Mouse (Mus musculus) layer of hippocampus, adult 9-11 months (tissue): ENCODE results near the gene Trim42.

Experiments used
- DNase-seq: peaks from one replicate; pipeline ENCODE4 v3.0.0; 2022

Trim42 gene

DNA sequence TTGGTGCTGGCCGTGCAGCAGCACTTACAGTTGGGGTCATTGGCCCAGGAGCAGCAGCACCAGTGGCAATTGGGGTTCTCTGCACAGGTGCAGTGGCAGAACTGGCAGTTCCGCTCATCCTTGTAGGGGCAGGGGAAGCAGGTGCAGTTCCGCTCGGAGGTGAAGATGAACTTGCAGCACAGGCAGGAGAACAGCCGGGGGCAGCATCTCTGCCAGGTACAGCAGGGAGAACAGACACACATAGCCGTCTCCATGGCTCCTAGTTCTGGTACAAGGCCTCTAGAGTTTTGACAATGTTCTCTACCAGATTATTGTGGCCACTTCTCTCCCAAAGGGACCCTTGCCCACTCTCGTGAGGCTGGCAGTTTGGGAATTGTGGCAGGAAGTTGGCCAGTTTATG is at the start of gene Trim42:
Trim42 (minus strand) TSS at position 368 of the 400 bp plus-strand sequence.
- no peak for DNase-seq

DNA sequence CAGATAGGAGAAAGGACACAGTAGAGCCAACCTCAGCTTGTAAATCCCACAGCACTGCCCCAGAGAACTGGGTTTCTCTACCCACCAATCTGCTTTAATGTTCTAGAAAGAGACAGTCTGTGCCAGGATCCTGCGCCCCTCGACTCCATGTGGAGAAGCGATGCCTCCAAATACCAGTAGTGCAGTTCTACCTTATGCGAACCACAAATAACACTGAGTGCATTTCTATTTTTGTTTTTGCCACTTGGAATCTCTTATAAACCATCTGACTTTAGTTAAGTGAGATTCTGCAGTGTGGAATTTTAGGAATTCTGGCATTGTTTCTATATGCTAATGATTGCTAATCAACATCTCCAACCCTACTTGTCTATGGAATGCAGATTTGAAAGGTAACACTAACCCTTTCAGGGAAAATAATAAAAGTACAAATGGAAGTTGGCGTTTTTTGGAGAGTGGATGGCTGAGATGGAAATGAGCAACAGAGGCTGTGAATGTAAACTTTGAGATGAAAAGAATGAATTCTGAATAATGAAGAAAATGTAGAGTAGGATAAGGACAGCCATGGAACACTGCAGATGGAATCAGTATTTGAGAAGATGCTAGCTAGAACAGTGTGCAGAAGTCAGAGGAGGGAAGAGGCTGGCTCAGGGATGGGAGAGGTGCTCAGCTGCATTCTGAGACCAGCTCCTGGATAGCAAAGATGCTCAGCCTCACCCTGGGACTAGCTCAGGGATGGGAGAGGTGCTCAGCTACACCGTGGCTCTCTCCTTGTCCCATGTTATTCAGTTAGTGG is 45.3 kb upstream of the Trim42 start:
- DNase-seq = peak; percentile 35

DNA sequence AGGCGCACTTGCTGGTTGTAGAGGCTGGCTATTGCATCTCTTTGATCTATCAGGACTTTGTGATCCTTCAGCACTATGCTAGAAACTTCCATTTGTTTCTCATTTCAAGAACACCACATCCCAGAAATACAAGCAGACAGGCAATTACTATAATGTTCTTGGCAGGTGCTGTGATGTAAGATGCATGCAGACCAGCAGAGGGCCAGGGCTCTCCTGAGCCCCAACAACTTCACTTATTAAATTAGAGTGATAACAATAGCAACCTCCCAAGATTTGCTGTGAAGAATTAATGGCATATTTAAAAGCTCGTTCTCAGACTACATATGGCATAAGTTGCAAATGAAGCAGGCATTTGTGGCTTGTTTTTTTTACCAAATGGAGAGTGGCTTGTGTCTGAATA is 38.4 kb upstream of the Trim42 start:
- no peak for DNase-seq

DNA sequence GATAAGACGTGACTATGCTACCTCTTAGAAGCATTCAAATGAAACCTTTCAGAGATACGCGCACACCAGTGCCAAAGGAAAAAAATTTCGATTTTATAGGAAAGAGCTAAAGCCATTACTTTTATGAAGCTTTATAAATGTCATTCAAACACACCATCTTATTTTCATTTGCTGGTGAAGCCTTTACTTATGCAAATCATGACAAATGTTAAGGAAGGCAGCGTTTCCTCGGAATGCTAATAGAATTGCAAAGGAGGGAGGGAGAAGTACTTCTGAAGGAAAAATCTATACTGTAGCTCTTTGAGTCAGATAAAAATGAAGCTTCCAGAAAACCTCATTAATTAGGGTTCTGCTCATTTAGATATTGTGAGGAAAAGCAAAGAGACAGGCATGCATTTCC is 13.3 kb downstream of the Trim42 start:
- DNase-seq = no peak

DNA sequence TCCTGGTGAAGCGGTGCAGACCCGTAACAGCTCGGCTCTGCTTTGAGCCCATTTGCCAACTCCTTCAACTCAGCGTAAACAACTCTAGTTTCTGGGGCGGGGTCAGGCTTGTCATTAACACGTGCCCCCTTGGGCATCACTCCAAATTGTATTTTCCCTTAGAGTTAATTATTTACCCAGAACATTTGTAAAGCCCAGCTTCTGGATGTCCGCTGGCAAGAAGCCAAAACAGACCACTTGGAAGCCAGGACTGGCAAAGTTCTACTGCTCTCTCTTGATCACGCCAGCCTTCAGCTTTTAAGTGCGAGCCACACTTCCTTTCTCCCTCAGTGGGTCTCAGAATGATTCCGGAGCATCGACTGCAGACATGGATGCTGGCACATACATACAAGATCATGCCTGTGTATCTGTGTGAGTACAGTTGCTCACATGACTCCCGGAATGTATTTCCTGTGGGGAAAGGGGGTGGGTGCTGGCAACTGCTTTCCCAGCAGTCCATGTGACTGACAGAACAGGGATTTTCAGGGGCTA is 24.9 kb downstream of the Trim42 start:
- no peak for DNase-seq

DNA sequence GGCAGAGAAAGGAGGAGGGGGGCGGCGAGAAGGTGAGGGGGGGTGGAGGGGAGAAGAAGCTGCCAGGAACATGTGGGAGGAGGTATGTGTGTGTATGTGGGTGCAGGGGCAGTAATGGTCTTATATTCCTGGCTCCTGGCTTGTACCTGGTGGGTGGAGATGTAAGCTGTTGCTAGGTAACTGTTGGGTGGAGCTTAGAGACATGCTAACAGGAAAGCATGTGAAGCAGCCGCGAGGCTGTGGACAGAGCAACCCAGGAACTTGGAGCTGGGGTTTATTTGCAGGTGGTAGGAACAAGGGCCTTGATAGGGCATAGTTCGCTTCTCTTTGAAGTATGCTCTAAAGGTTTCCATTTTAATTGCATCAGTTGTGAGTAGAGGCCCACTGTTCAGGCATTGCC is 28.0 kb downstream of the Trim42 start:
- DNase-seq = no peak

DNA sequence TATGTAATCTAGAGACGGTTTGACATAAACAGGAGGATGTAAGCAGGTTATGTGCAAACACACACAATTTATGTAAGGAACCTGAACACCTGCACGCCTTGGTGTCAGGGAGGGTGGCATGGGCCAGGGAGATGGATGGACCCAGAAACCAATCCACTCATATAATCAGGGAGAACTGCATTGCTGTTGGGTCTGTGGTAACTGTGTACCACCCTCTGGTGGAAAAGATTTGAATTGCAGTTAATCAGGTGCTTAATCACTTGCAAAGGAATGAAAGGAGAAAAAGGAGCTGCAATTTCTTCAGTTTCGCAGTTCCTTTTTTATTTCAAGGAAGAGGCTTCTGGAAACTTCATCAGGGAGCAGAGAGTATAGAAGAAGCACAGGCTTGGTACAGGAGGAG is 46.9 kb downstream of the Trim42 start:
- peak; percentile 28 for DNase-seq

DNA sequence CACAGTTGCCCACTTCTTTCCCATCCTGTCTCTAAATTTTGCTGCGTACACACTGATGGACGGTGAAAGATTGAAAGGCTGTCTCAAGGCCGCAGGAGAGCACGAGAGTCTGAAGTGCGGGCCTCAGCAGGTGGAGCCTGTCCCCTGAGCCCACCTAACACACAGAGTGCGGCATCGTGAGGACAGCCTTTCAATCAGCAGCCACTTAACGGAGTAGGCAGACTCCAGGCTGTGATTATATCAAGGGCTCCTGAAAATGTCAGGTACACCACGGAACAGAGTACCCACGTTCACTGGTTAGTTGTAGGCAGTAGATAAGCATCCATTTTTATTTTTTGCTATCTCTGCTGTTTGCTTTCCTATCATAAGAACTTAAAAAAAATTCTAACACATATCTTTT is 47.6 kb downstream of the Trim42 start:
- no peak for DNase-seq

DNA sequence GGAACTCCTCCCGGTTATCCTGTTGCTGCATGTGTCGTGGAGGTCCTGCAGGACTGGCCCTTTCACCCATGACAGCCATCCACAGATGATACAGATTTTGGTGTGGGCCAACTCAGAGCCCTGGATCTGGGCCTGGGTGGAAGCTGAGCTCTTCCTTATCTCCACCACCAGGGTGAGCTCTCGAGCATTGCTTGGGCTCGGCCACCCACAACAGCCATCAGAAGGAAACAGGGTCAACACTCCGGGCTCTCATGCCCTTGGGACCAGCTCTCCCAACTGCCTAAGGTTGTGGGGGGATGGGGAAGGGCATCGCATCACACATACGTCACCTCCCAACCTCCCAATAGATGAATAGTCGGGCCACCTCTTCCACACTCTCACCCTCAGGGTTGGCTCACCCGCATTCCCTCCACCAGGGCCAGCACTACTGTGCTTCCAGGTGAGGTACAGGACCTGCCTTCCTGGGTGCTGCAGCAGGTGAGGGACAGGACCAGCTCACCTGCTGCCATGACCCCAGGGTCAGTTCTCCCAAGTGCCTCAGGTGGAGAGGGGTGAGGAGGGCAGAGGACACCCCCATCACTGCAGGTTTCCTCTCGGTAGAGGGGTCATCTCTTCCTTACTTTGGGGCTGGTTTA is 54.2 kb downstream of the Trim42 start:
- no peak for DNase-seq

DNA sequence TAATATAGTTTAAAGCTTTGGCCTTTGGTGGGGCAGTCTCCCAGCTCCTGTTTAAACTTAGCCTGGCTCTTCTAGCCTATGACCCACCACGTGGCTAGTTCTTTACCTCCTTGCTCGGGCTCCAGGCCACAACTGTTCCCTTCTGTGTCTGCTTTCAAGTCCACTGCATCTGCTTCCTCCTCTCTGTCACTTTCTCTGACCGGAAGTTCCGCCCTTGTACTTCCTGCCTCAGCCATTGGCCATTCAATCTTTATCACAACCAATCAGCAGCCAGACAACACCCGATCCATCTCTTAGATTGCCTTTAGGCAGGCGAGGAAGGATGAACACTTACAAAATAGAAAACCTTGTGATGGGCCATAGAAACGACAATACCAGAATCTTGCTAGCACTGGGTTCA is 58.1 kb downstream of the Trim42 start:
- no peak for DNase-seq

DNA sequence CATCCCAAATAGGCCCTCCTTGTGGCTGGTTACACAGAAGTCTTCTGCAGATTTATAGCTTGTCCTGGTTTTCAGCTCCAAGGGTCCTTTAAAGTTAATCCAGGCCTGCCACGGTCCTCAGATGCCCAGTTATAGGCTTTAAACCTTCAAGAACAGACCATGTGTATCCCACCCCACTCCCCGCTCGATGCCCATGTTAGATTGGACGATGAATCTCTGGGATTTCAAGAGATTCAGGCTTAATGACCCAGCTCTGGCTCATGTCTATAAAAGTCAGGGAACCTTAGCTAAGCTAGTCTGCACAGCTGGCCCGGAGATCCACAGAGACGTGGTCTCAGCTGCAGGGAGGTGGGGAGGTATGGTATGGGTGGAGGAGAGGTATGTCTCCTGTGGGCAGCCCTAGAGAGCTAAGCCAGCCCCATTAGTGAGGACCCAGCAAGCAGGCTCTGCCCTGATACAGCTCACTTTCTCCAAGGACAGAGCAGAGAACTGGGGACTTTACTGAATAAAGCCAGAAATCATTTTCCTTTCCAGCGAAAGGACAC is 60.2 kb downstream of the Trim42 start:
- DNase-seq = no peak

DNA sequence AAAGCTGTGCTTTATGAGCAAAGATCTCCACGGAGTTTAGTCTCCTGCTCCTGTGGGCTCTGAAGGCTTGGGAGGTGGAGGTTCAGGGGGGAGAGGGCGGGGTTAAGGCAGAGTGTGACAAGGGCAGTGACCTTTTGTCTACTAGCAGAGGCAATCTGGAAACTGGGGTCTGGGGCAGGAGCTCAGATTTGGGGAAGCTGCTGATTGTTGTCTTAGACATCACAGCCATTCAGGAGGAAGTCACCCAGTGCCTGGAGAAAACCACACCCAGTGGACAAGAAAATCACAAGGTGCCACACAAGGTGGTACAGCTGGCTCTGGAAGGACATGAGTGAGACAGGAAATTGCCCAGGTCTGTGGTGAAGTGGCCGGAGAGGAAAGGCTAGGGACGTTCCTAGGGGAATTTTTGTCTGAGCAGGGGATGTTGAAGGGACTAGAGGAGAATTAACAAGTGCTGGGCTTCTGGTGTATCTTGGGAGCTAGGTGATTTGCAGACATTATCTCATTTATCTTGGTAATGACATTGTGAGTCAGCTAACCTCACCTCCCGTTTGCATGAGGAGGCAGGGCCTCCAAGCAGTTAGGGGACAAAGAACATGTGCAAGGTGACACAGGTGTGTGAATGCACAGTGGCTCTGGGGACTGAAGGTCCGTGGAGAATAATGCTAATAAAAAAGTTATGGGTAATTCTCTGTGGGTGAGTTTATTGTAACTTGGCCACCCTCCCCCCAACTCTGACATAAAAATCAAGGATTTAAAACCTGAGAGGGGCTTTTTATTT is 61.9 kb downstream of the Trim42 start:
- DNase-seq = no peak
